Mouse (Mus musculus) embryo, embryonic 11 days (tissue): ENCODE results near the gene Cd69.

ENCODE experiments used
- DNase-seq: peaks from one replicate; pipeline ENCODE4 v3.0.0-alpha.2; 2015

Cd69 gene

GRCm38 (mm10) chr6:129222188-129222800 lies 52.9 kb downstream of the Cd69 start:
- no peak for DNase-seq

- no peak for DNase-seq
Measured at GRCm38 (mm10) chr6:129221053-129221452, 54.2 kb downstream of the Cd69 start.

GRCm38 (mm10) chr6:129219897-129220517 lies 55.2 kb downstream of the Cd69 start:
- no peak for DNase-seq

GRCm38 (mm10) chr6:129218191-129218696 lies 57.0 kb downstream of the Cd69 start:
- DNase-seq: no peak
